Mouse (Mus musculus) midbrain, embryonic 14.5 days (tissue): ENCODE data around the gene Afap1l2. TPM values are rescaled to one million over a fixed set of nuclear protein-coding genes. Genes with fewer than 3 reads are reported as not detected.

ENCODE experiments used
- ATAC-seq: fragments of 200-750 bp; cut with Nextera tagmentation; 2 replicates; pipeline ENCODE4 v1.8.0; 2017; ENCODE audit warnings: moderate number of reproducible peaks, moderate library complexity; ENCODE audit not compliant: low FRiP score, low TSS enrichment
- DNase-seq: peaks from one replicate; pipeline ENCODE4 v3.0.0-alpha.2; 2015
- H3K27ac ChIP-seq: fragments of 300-500 bp; sonication (generic); replicated peaks from 2 replicates; pipeline ENCODE4 v1.5.1; 2014; ENCODE audit warnings: mild to moderate bottlenecking, low read depth, low read length, moderate library complexity
- H3K27me3 ChIP-seq: fragments of 300-500 bp; sonication (generic); 2 replicates; pipeline ENCODE4 v1.6.1; 2014; ENCODE audit warnings: low read length, control low read depth, mixed read lengths; ENCODE audit not compliant: control insufficient read depth, insufficient read depth
- H3K36me3 ChIP-seq: fragments of 300-500 bp; sonication (generic); 2 replicates; pipeline ENCODE4 v1.6.1; 2014; ENCODE audit warnings: low read length, control low read depth; ENCODE audit not compliant: control insufficient read depth, insufficient read depth
- H3K4me1 ChIP-seq: fragments of 300-500 bp; sonication (generic); 2 replicates; pipeline ENCODE4 v1.6.1; 2014; ENCODE audit warnings: mild to moderate bottlenecking, antibody characterized with exemption, low read length, control low read depth; ENCODE audit not compliant: control insufficient read depth, insufficient read depth
- H3K4me2 ChIP-seq: fragments of 300-500 bp; sonication (generic); 2 replicates; pipeline ENCODE4 v1.6.1; 2014; ENCODE audit warnings: mild to moderate bottlenecking, low read length, moderate library complexity
- H3K4me3 ChIP-seq: fragments of 300-500 bp; sonication (generic); replicated peaks from 2 replicates; pipeline ENCODE4 v1.5.1; 2014; ENCODE audit warnings: low read depth, low read length
- H3K9ac ChIP-seq: fragments of 300-500 bp; sonication (generic); replicated peaks from 2 replicates; pipeline ENCODE4 v1.6.1; 2014; ENCODE audit warnings: mild to moderate bottlenecking, low read length, moderate library complexity
- H3K9me3 ChIP-seq: fragments of 300-500 bp; sonication (generic); 2 replicates; pipeline ENCODE4 v1.6.1; 2016; ENCODE audit warnings: low read length, control low read depth, mixed read lengths; ENCODE audit not compliant: control insufficient read depth
- WGBS: fragments of 180-500 bp; shearing (Covaris S2); extraction: QIAGEN DNeasy Blood & Tissue Kit; methylation state at CpG from one replicate; pipeline ENCODE4 v1.1.7; 2014; 5-methylcytosine and 5-hydroxymethylcytosine counted together
- polyA plus RNA-seq: library from polyadenylated mRNA; unstranded; fragments of >200 nt; fragmentation: Nextera tagmentation; extraction: Ambion mirVana; gene quantifications from 2 replicates; pipeline ENCODE4 v1.2.1, GENCODE M21; 2014

Afap1l2 gene
- polyA plus RNA-seq, 1 experiment from 2014 or later = 8.8 TPM

GRCm38 (mm10) chr19:56913761-56914160 lies 94.3 kb downstream of the Afap1l2 start:
- WGBS = 93% methylated on average over 4 of the region's 4 CpGs
- no peak overlapping the region for H3K27ac ChIP-seq
- DNase-seq = no peak

GRCm38 (mm10) chr19:56910561-56910960 lies 97.5 kb downstream of the Afap1l2 start:
- WGBS = 44% methylated on average over 11 of the region's 11 CpGs
- Histone ChIP-seq H3K4me1 (peaks cover 7% of the 10 kb centered on the region; the same call in 1 of the 2 replicates), H3K9ac (no peak overlapping the region), H3K4me3 (no peak overlapping the region), H3K4me2 (no peak overlapping the region), H3K27me3 (no peaks in the 10 kb centered on the region), H3K36me3 (no peaks in the 10 kb centered on the region), H3K27ac (0 out of 2 replicates have a peak overlapping the region, but pooled peaks have one; percentile 45), H3K9me3 (no peaks in the 10 kb centered on the region)
- no peak for ATAC-seq
- peak; percentile 47 for DNase-seq

More at GRCm38 (mm10) chr19:56913761-56914160, 94.3 kb downstream of the Afap1l2 start:
- H3K4me1 ChIP-seq = peaks cover 7% of the 10 kb centered on the region; the same call in 1 of the 2 replicates
- H3K27me3 ChIP-seq = no peaks in the 10 kb centered on the region
- no peaks in the 10 kb centered on the region for H3K36me3 ChIP-seq
- no peak for ATAC-seq
- H3K4me2 ChIP-seq = no peak overlapping the region
- no peak overlapping the region for H3K9ac ChIP-seq
- H3K9me3 ChIP-seq = no peaks in the 10 kb centered on the region
- H3K4me3 ChIP-seq = no peak overlapping the region

GRCm38 (mm10) chr19:56908472-56909270 lies 99.4 kb downstream of the Afap1l2 start:
- Histone ChIP-seq H3K4me1 (peaks cover 7% of the 10 kb centered on the region; the same call in 1 of the 2 replicates), H3K4me3 (no peak overlapping the region), H3K9ac (no peak overlapping the region), H3K9me3 (no peaks in the 10 kb centered on the region), H3K27me3 (no peaks in the 10 kb centered on the region), H3K36me3 (no peaks in the 10 kb centered on the region), H3K4me2 (no peak overlapping the region), H3K27ac (no peak overlapping the region)
- DNase-seq (peak; percentile 86), ATAC-seq (no peak)
- WGBS = 78% methylated on average over 17 of the region's 17 CpGs

GRCm38 (mm10) chr19:56907850-56908249 lies 100.2 kb downstream of the Afap1l2 start:
- no peak overlapping the region for H3K4me3 ChIP-seq
- ATAC-seq (no peak), DNase-seq (no peak)
- H3K36me3 ChIP-seq = no peaks in the 10 kb centered on the region
- 64% methylated on average over 3 of the region's 3 CpGs for WGBS
- H3K4me2 ChIP-seq = no peak overlapping the region
- no peaks in the 10 kb centered on the region for H3K27me3 ChIP-seq
- H3K4me1 ChIP-seq = peaks cover 7% of the 10 kb centered on the region; the same call in 1 of the 2 replicates
- no peak overlapping the region for H3K27ac ChIP-seq
- no peak overlapping the region for H3K9ac ChIP-seq
- no peaks in the 10 kb centered on the region for H3K9me3 ChIP-seq

GRCm38 (mm10) chr19:56905395-56905794 lies 102.6 kb downstream of the Afap1l2 start:
- no peak overlapping the region for H3K9ac ChIP-seq
- no peak overlapping the region for H3K27ac ChIP-seq
- no peak overlapping the region for H3K4me2 ChIP-seq
- H3K36me3 ChIP-seq = no peaks in the 10 kb centered on the region
- DNase-seq = no peak
- no peak for ATAC-seq
- H3K4me1 ChIP-seq = peaks cover under 1% of the 10 kb centered on the region; the same call in 1 of the 2 replicates
- H3K9me3 ChIP-seq = no peaks in the 10 kb centered on the region
- no peaks in the 10 kb centered on the region for H3K27me3 ChIP-seq
- no peak overlapping the region for H3K4me3 ChIP-seq
- WGBS = 88% methylated on average over 7 of the region's 7 CpGs

GRCm38 (mm10) chr19:56904095-56904494 lies 103.9 kb downstream of the Afap1l2 start:
- DNase-seq (no peak), ATAC-seq (no peak)
- Histone ChIP-seq H3K9ac (no peak overlapping the region), H3K27me3 (no peaks in the 10 kb centered on the region), H3K4me3 (no peak overlapping the region), H3K4me2 (no peak overlapping the region), H3K4me1 (no peaks in the 10 kb centered on the region), H3K27ac (no peak overlapping the region), H3K36me3 (no peaks in the 10 kb centered on the region), H3K9me3 (no peaks in the 10 kb centered on the region)
- WGBS = 79% methylated on average over 3 of the region's 3 CpGs

- Histone ChIP-seq H3K4me1 (0 out of 2 replicates have a peak, but pooled peaks cover 5% of the 10 kb centered on the region), H3K4me2 (no peak overlapping the region), H3K9ac (no peak overlapping the region), H3K36me3 (no peaks in the 10 kb centered on the region), H3K27ac (no peak overlapping the region), H3K9me3 (no peaks in the 10 kb centered on the region), H3K4me3 (no peak overlapping the region), H3K27me3 (no peaks in the 10 kb centered on the region)
- 76% methylated on average over 16 of the region's 16 CpGs for WGBS
- DNase-seq = no peak
- ATAC-seq = no peak
These were observed 110.4 kb downstream of the Afap1l2 start for GRCm38 (mm10) chr19:56897654-56898053.

GRCm38 (mm10) chr19:56893326-56893725 lies 114.7 kb downstream of the Afap1l2 start:
- ATAC-seq (no peak), DNase-seq (no peak)
- Histone ChIP-seq H3K27me3 (no peaks in the 10 kb centered on the region), H3K9ac (no peak overlapping the region), H3K36me3 (no peaks in the 10 kb centered on the region), H3K4me1 (peaks cover 9% of the 10 kb centered on the region), H3K4me3 (no peak overlapping the region), H3K27ac (no peak overlapping the region), H3K9me3 (no peaks in the 10 kb centered on the region), H3K4me2 (no peak overlapping the region)
- WGBS = 88% methylated on average over 5 of the region's 5 CpGs

GRCm38 (mm10) chr19:56892586-56892985 lies 115.4 kb downstream of the Afap1l2 start:
- no peaks in the 10 kb centered on the region for H3K36me3 ChIP-seq
- H3K4me1 ChIP-seq = peaks cover 4% of the 10 kb centered on the region
- WGBS = 72% methylated on average over 5 of the region's 5 CpGs
- no peak overlapping the region for H3K4me3 ChIP-seq
- H3K27ac ChIP-seq = no peak overlapping the region
- no peaks in the 10 kb centered on the region for H3K27me3 ChIP-seq
- no peak overlapping the region for H3K4me2 ChIP-seq
- no peak overlapping the region for H3K9ac ChIP-seq
- no peak for DNase-seq
- ATAC-seq = no peak
- no peaks in the 10 kb centered on the region for H3K9me3 ChIP-seq
